Mouse (Mus musculus) embryo, embryonic 9.5 days (tissue): Measurements from ENCODE around the gene Exo5.

Experiments
- DNase-seq: peaks from one replicate; pipeline ENCODE4 v3.0.0-alpha.2; 2017; ENCODE audit errors: extremely low spot score

Gene Exo5

GRCm38 (mm10) chr4:120905644-120906043 lies 19.2 kb downstream of the Exo5 start:
- no peak for DNase-seq

GRCm38 (mm10) chr4:120904533-120904932 lies 20.3 kb downstream of the Exo5 start:
- no peak for DNase-seq

- no peak for DNase-seq
Observed at GRCm38 (mm10) chr4:120895810-120896584, 28.8 kb downstream of the Exo5 start.

GRCm38 (mm10) chr4:120895226-120895625 lies 29.6 kb downstream of the Exo5 start:
- no peak for DNase-seq

GRCm38 (mm10) chr4:120894584-120894983 lies 30.2 kb downstream of the Exo5 start:
- DNase-seq: no peak

- no peak for DNase-seq
Observed at GRCm38 (mm10) chr4:120893656-120894401, 31.0 kb downstream of the Exo5 start.

- DNase-seq: no peak
Observed at GRCm38 (mm10) chr4:120892516-120892915, 32.3 kb downstream of the Exo5 start.

- DNase-seq: no peak
Observed at GRCm38 (mm10) chr4:120891960-120892359, 32.9 kb downstream of the Exo5 start.

GRCm38 (mm10) chr4:120890754-120891440 lies 33.9 kb downstream of the Exo5 start:
- no peak for DNase-seq

GRCm38 (mm10) chr4:120888884-120889283 lies 35.9 kb downstream of the Exo5 start:
- DNase-seq: no peak

- peak; percentile 63 for DNase-seq
Observed at GRCm38 (mm10) chr4:120887381-120888112, 37.3 kb downstream of the Exo5 start.

GRCm38 (mm10) chr4:120886811-120887210 lies 38.0 kb downstream of the Exo5 start:
- DNase-seq: no peak

GRCm38 (mm10) chr4:120886131-120886530 lies 38.7 kb downstream of the Exo5 start:
- DNase-seq: no peak

GRCm38 (mm10) chr4:120885208-120886120 lies 39.4 kb downstream of the Exo5 start:
- DNase-seq: no peak

GRCm38 (mm10) chr4:120882002-120882625 lies 42.7 kb downstream of the Exo5 start:
- no peak for DNase-seq

- DNase-seq: no peak
Observed at GRCm38 (mm10) chr4:120880731-120881432, 43.9 kb downstream of the Exo5 start.

- DNase-seq: no peak
Observed at GRCm38 (mm10) chr4:120879386-120879785, 45.4 kb downstream of the Exo5 start.

GRCm38 (mm10) chr4:120878728-120879127 lies 46.1 kb downstream of the Exo5 start:
- DNase-seq: no peak

- no peak for DNase-seq
Observed at GRCm38 (mm10) chr4:120875961-120876360, 48.9 kb downstream of the Exo5 start.
